In genomic region chr1:30594036-30594435, GRCm38 (mm10) we compare ENCODE assay signal across 17 mouse cellular contexts.
"Had no signal": no experiment of that assay in that cellular context is flagged by ENCODE, and none has a peak within 500 bp of the region (broad histone marks: within the 10 kb centered on the region; RNA-seq: fewer than 3 reads in every experiment).

No protein-coding gene starts in this region.

- DNase-seq: liver, postnatal 0 days; lung, embryonic 14.5 days; lung, postnatal 14 days; lung, postnatal 36 days; right cerebral cortex, postnatal 14 days; thymus, adult 18-20 months; thymus, postnatal 14 days; thymus, postnatal 36 days had no signal

- H3K4me3 ChIP-seq: liver, embryonic 15.5 days; megakaryocyte, embryonic 14.5 days; midbrain, embryonic 13.5 days; midbrain, embryonic 15.5 days; neural tube, embryonic 12.5 days; stomach, embryonic 15.5 days had no signal

- H3K36me3 ChIP-seq: liver, embryonic 15.5 days; midbrain, embryonic 13.5 days; midbrain, embryonic 15.5 days; neural tube, embryonic 12.5 days; stomach, embryonic 15.5 days had no signal

- H3K27me3 ChIP-seq: liver, embryonic 15.5 days; megakaryocyte, embryonic 14.5 days; midbrain, embryonic 13.5 days; midbrain, embryonic 15.5 days; neural tube, embryonic 12.5 days; stomach, embryonic 15.5 days had no signal

- ATAC-seq: liver, postnatal 0 days; midbrain, embryonic 13.5 days; midbrain, embryonic 15.5 days had no signal

- H3K27ac ChIP-seq: liver, embryonic 15.5 days; macrophage; midbrain, embryonic 13.5 days; midbrain, embryonic 15.5 days; neural tube, embryonic 12.5 days; stomach, embryonic 15.5 days; stomach, postnatal 0 days had no signal

- H3K4me1 ChIP-seq: liver, embryonic 15.5 days; megakaryocyte, embryonic 14.5 days; neural tube, embryonic 12.5 days; stomach, embryonic 15.5 days had no signal

- H3K9me3 ChIP-seq: liver, embryonic 15.5 days; midbrain, embryonic 13.5 days; midbrain, embryonic 15.5 days; neural tube, embryonic 12.5 days; stomach, embryonic 15.5 days had no signal

- H3K9ac ChIP-seq: liver, embryonic 15.5 days; liver, postnatal 0 days; lung, embryonic 14.5 days; midbrain, embryonic 13.5 days; midbrain, embryonic 15.5 days; neural tube, embryonic 12.5 days; stomach, embryonic 15.5 days had no signal

- H3K4me2 ChIP-seq: liver, embryonic 15.5 days; lung, embryonic 14.5 days; midbrain, embryonic 11.5 days; midbrain, embryonic 13.5 days; midbrain, embryonic 15.5 days; neural tube, embryonic 12.5 days; stomach, embryonic 15.5 days had no signal
